ENCODE assay signal across 28 mouse cellular contexts in the genomic region with DNA sequence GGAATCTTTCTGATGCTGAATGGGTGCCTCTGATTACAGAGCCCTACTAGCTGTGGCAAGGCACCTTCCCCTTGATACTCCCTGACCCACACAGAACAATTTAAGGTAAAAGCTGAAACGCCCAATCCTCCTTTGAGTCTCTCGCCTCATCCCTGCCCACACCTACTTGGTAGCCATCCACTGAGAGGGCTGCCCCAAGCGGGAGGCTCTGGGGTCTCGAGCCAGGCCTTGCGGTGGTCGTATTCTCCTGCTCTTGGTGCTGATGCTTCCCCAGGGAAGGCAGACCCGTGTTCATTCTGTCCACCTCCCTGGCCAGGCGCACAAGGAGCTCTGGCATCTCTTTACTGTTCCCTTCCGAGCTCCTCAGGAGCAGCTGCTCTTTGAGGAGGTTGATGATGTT. TPM values are rescaled to one million over a fixed set of nuclear protein-coding genes. Genes with fewer than 3 reads are reported as not detected.
DNase-seq lines count a peak whose midpoint lies in the region; TF ChIP-seq lines count a peak whose summit lies in the region.
"Had no signal": no experiment of that assay in that cellular context is flagged by ENCODE, and none has a peak within 500 bp of the region (broad histone marks: within the 10 kb centered on the region; RNA-seq: fewer than 3 reads in every experiment).

No protein-coding gene starts in this region.

- no peak overlapping the region for H3K9ac ChIP-seq in heart, adult 2 months (ENCODE audit: low read depth, low read length)

- no peak for TF ChIP-seq CTCF in heart, adult 2 months (IDR thresholded peaks at IDR 0.05)
- TF ChIP-seq CTCF in olfactory bulb, adult 2 months (IDR thresholded peaks at IDR 0.05; ENCODE audit: insufficient read depth, low read depth, low read length): no peak

- peak; percentile 82 for DNase-seq in heart, adult 11 months
- DNase-seq in heart, postnatal 4 days: no peak
- peak; percentile 66 for DNase-seq in heart, embryonic 10.5 days (ENCODE audit: low spot score)
- no peak for DNase-seq in heart, adult 2 months
- DNase-seq in c-Kit-positive CD71-positive TER-119-positive erythroid progenitor cells, embryonic 14.5 days (ENCODE audit: low spot score): no peak
- DNase-seq: adrenal gland, adult 2 months; adrenal gland, adult 8-10 months; adrenal gland, postnatal 10 days; adrenal gland, postnatal 14 days; adrenal gland, postnatal 25 days; adrenal gland, postnatal 36 days; B cell, adult 2 months; cerebellum, adult 11 months; cerebellum, adult 11-12 months; cerebellum, adult 18-20 months; cerebellum, adult 2 months had no signal

- TF ChIP-seq POLR2A in heart, adult 2 months (IDR thresholded peaks at IDR 0.05; ENCODE audit: insufficient read depth, low read depth, low read length): no peak
- TF ChIP-seq POLR2A in olfactory bulb, adult 2 months (IDR thresholded peaks at IDR 0.05; ENCODE audit: insufficient read depth, low read depth, low read length): no peak

- no peak overlapping the region for H3K27ac ChIP-seq in heart, embryonic 10.5 days
- H3K27ac ChIP-seq in heart, adult 2 months: no peak overlapping the region
- H3K27ac ChIP-seq in olfactory bulb, adult 2 months (ENCODE audit: insufficient read depth, low read depth, low read length): peak overlapping the region; percentile 50; the same call in 1 of the 2 replicates

- H3K4me1 ChIP-seq in heart, embryonic 10.5 days: no peaks in the 10 kb centered on the region
- H3K4me1 ChIP-seq in heart, adult 2 months (ENCODE audit: control insufficient read depth, insufficient read depth, low read length): no peaks in the 10 kb centered on the region
- H3K4me1 ChIP-seq in olfactory bulb, adult 2 months (ENCODE audit: control insufficient read depth, insufficient read depth, low read length): peaks cover 9% of the 10 kb centered on the region

- no peaks in the 10 kb centered on the region for H3K27me3 ChIP-seq in heart, embryonic 10.5 days (ENCODE audit: insufficient read depth, poor library complexity, severe bottlenecking)
- no peaks in the 10 kb centered on the region; the same call in 1 of the 2 replicates for H3K27me3 ChIP-seq in heart, adult 2 months (ENCODE audit: control insufficient read depth, insufficient read depth, low read length)
- H3K27me3 ChIP-seq: CH12.LX, Patski had no signal

- peaks cover 91% of the 10 kb centered on the region for H3K36me3 ChIP-seq in heart, embryonic 10.5 days
- no peaks in the 10 kb centered on the region; the same call in 1 of the 2 replicates for H3K36me3 ChIP-seq in heart, adult 2 months (ENCODE audit: control insufficient read depth, insufficient read depth, low read length)
- H3K36me3 ChIP-seq: G1E had no signal

- no peaks in the 10 kb centered on the region for H3K79me2 ChIP-seq in heart, adult 2 months (replicated peaks; ENCODE audit: control insufficient read depth, insufficient read depth, low read length)

- H3K4me3 ChIP-seq in heart, embryonic 10.5 days: no peak overlapping the region
- no peak overlapping the region for H3K4me3 ChIP-seq in heart, adult 2 months
- H3K4me3 ChIP-seq in olfactory bulb, adult 2 months (ENCODE audit: insufficient read depth, low read depth, low read length): no peak overlapping the region

- no peaks in the 10 kb centered on the region for H3K9me3 ChIP-seq in heart, embryonic 10.5 days

- 82% methylated on average over 9 of the region's 9 CpGs for WGBS in heart, embryonic 10.5 days
- 75% methylated on average over 9 of the region's 9 CpGs for WGBS in heart, adult 2 months
- WGBS in olfactory bulb, adult 2 months: 63% methylated on average over 9 of the region's 9 CpGs

- intact Hi-C loops in heart, adult 2 months (cut with DNase I): no loop called here

- TF ChIP-seq EP300 in heart, adult 2 months (IDR thresholded peaks at IDR 0.05; ENCODE audit: insufficient read depth, low read depth, low read length): no peak

RNA-seq across cellular contexts. Expression of gene Gm17651, which starts 44.6 kb away (rescaled TPM):
- total RNA-seq in heart, postnatal 4 days (2021): not detected
- not detected in 2 replicates for polyA plus RNA-seq in heart, embryonic 10.5 days (2016; fragmentation: Nextera tagmentation; extraction: Ambion mirVana)
- total RNA-seq in heart, adult 2 months (2021): not detected
- not detected in 2 replicates for polyA plus RNA-seq in heart, adult 2 months (2012; rRNA removed)
- not detected in 2 replicates for polyA plus RNA-seq in olfactory bulb, adult 2 months (2012; ENCODE audit: insufficient read depth, insufficient read length, low replicate concordance, missing spikeins)
- total RNA-seq: adrenal gland, adult 18-20 months; adrenal gland, adult 2 months; adrenal gland, adult 8-10 months; adrenal gland, postnatal 10 days; adrenal gland, postnatal 14 days; adrenal gland, postnatal 25 days; adrenal gland, postnatal 36 days; adrenal gland, postnatal 4 days; CH12.LX; ES-E14; G1E; MEL had no signal
- polyA plus RNA-seq: activated CD4-positive, CD25-positive, alpha-beta regulatory T cell, adult 4 months; adrenal gland, adult 2 months; brain, embryonic 14.5 days; C2C12; CD4-positive, CD25-positive, alpha-beta regulatory T cell, adult 4 months; cerebellum, adult 2 months; G1E; Patski had no signal

Comparison
In these comparisons a context has a peak if more than half of its experiments do, and no peak if none do; other contexts are left out.
1. DNase-seq: peak in heart, adult 11 months (single experiment) and heart, embryonic 10.5 days (single experiment); none in heart, postnatal 4 days (single experiment), heart, adult 2 months (0 of 2) and c-Kit-positive CD71-positive TER-119-positive erythroid progenitor cells, embryonic 14.5 days (single experiment).